Mouse (Mus musculus) forebrain, embryonic 13.5 days (tissue): ENCODE results near the gene Khdc1b. TPM values are rescaled to one million over a fixed set of nuclear protein-coding genes. Genes with fewer than 3 reads are reported as not detected.
"Not testable (repeated sequence)": the region's sequence is repeated elsewhere in the genome, so short reads cannot be mapped to it uniquely, and the experiment has no call there.

ENCODE experiments used
- ATAC-seq: fragments of 200-750 bp; cut with Nextera tagmentation; 2 replicates; pipeline ENCODE4 v1.8.0; 2017
- H3K27ac ChIP-seq: fragments of 300-500 bp; sonication (generic); 2 replicates; pipeline ENCODE4 v1.5.1; 2015; ENCODE audit warnings: inconsistent platforms, mild to moderate bottlenecking, moderate library complexity
- H3K27me3 ChIP-seq: fragments of 300-500 bp; sonication (generic); 2 replicates; pipeline ENCODE4 v1.6.1; 2015; ENCODE audit warnings: mild to moderate bottlenecking, inconsistent platforms
- H3K36me3 ChIP-seq: fragments of 300-500 bp; sonication (generic); 2 replicates; pipeline ENCODE4 v1.6.1; 2015; ENCODE audit warnings: mild to moderate bottlenecking, inconsistent platforms; ENCODE audit not compliant: poor library complexity, severe bottlenecking
- H3K4me1 ChIP-seq: fragments of 300-500 bp; sonication (generic); 2 replicates; pipeline ENCODE4 v1.6.1; 2015; ENCODE audit warnings: inconsistent platforms
- H3K4me2 ChIP-seq: fragments of 300-500 bp; sonication (generic); 2 replicates; pipeline ENCODE4 v1.6.1; 2015; ENCODE audit warnings: inconsistent platforms, mild to moderate bottlenecking, moderate library complexity
- H3K4me3 ChIP-seq: fragments of 300-500 bp; sonication (generic); 2 replicates; pipeline ENCODE4 v1.5.1; 2015; ENCODE audit warnings: mild to moderate bottlenecking, inconsistent platforms
- H3K9ac ChIP-seq: fragments of 300-500 bp; sonication (generic); 2 replicates; pipeline ENCODE4 v1.6.1; 2015; ENCODE audit warnings: mild to moderate bottlenecking, inconsistent platforms
- H3K9me3 ChIP-seq: fragments of 300-500 bp; sonication (generic); replicated peaks from 2 replicates; pipeline ENCODE4 v1.6.1; 2016; ENCODE audit warnings: inconsistent platforms
- WGBS: fragments of 180-500 bp; shearing (Covaris S2); methylation state at CpG from one replicate; pipeline ENCODE4 v1.1.7; 2015; 5-methylcytosine and 5-hydroxymethylcytosine counted together
- polyA plus RNA-seq: library from polyadenylated mRNA; unstranded; fragments of >200 nt; fragmentation: Nextera tagmentation; extraction: Ambion mirVana; gene quantifications from 2 replicates; pipeline ENCODE4 v1.2.1, GENCODE M21; 2015

The Khdc1b gene
- 0.09 TPM in 1 of 2 replicates, not detected in the other for polyA plus RNA-seq

GRCm38 (mm10) chr1:21383256-21383655, at the start of gene Khdc1b:
Khdc1b (plus strand) TSS chr1:21383556.
- no peak within 1 kb of the TSS for H3K27ac ChIP-seq
- H3K36me3 ChIP-seq = no peaks in the 10 kb centered on the region
- H3K4me1 ChIP-seq = no peaks in the 10 kb centered on the region
- ATAC-seq = no peak
- no peaks in the 10 kb centered on the region for H3K27me3 ChIP-seq
- H3K4me3 ChIP-seq = no peak within 1 kb of the TSS
- 84% methylated on average over 1 of the region's 1 CpGs for WGBS
- no peaks in the 10 kb centered on the region for H3K9me3 ChIP-seq
- no peak within 1 kb of the TSS for H3K9ac ChIP-seq
- H3K4me2 ChIP-seq = no peak within 1 kb of the TSS

GRCm38 (mm10) chr1:21335836-21336235, 47.5 kb upstream of the Khdc1b start:
- Histone ChIP-seq H3K9ac (no peak overlapping the region), H3K4me1 (no peaks in the 10 kb centered on the region)
- ATAC-seq = no peak

GRCm38 (mm10) chr1:21340745-21341144, 42.6 kb upstream of the Khdc1b start:
- Histone ChIP-seq H3K9ac (no peak overlapping the region), H3K4me1 (no peaks in the 10 kb centered on the region), H3K9me3 (no peaks in the 10 kb centered on the region), H3K27me3 (no peaks in the 10 kb centered on the region), H3K36me3 (no peaks in the 10 kb centered on the region), H3K4me2 (no peak overlapping the region), H3K4me3 (no peak overlapping the region), H3K27ac (no peak overlapping the region)
- ATAC-seq = no peak
- 95% methylated on average over 1 of the region's 1 CpGs for WGBS

More at GRCm38 (mm10) chr1:21335836-21336235, 47.5 kb upstream of the Khdc1b start:
- H3K27ac ChIP-seq = no peak overlapping the region
- no peaks in the 10 kb centered on the region for H3K36me3 ChIP-seq
- no peak overlapping the region for H3K4me3 ChIP-seq
- H3K9me3 ChIP-seq = no peaks in the 10 kb centered on the region
- H3K4me2 ChIP-seq = no peak overlapping the region
- no peaks in the 10 kb centered on the region for H3K27me3 ChIP-seq

- ATAC-seq = peak; percentile 53; the same call in 1 of the 2 replicates
- Histone ChIP-seq H3K9ac (no peak overlapping the region), H3K36me3 (no peaks in the 10 kb centered on the region), H3K27me3 (no peaks in the 10 kb centered on the region), H3K4me3 (no peak overlapping the region), H3K4me2 (no peak overlapping the region), H3K4me1 (no peaks in the 10 kb centered on the region), H3K27ac (no peak overlapping the region), H3K9me3 (no peaks in the 10 kb centered on the region)
- WGBS = 62% methylated on average over 4 of the region's 4 CpGs
Measured at GRCm38 (mm10) chr1:21344253-21344652, 39.1 kb upstream of the Khdc1b start.

GRCm38 (mm10) chr1:21344752-21345151, 38.6 kb upstream of the Khdc1b start:
- H3K9me3 ChIP-seq, ATAC-seq, H3K9ac ChIP-seq, H3K27ac ChIP-seq, H3K4me2 ChIP-seq, H3K4me1 ChIP-seq, H3K27me3 ChIP-seq, H3K4me3 ChIP-seq, H3K36me3 ChIP-seq: not testable (repeated sequence)
- 88% methylated on average over 7 of the region's 7 CpGs for WGBS

GRCm38 (mm10) chr1:21349341-21349740, 34.0 kb upstream of the Khdc1b start, which contains the start of gene Khdc1a:
Khdc1a (plus strand) TSS chr1:21349641.
- ATAC-seq = no peak
- Histone ChIP-seq H3K27me3 (no peaks in the 10 kb centered on the region), H3K4me1 (no peaks in the 10 kb centered on the region), H3K4me2 (no peak within 1 kb of the TSS), H3K36me3 (no peaks in the 10 kb centered on the region), H3K4me3 (no peak within 1 kb of the TSS), H3K27ac (no peak within 1 kb of the TSS), H3K9ac (no peak within 1 kb of the TSS), H3K9me3 (no peaks in the 10 kb centered on the region)
- WGBS = 85% methylated on average over 2 of the region's 2 CpGs

- not testable (repeated sequence) for ATAC-seq, H3K4me1 ChIP-seq, H3K9me3 ChIP-seq, H3K4me3 ChIP-seq, H3K27me3 ChIP-seq, H3K27ac ChIP-seq, H3K9ac ChIP-seq, H3K4me2 ChIP-seq, H3K36me3 ChIP-seq
- WGBS = 64% methylated on average over 1 of the region's 1 CpGs
Measured at GRCm38 (mm10) chr1:21368031-21368430, 15.3 kb upstream of the Khdc1b start, which contains the start of gene Khdc1c. Khdc1c (plus strand) TSS chr1:21368331.

- Histone ChIP-seq H3K27ac (no peak overlapping the region), H3K9ac (no peak overlapping the region), H3K4me2 (no peak overlapping the region), H3K36me3 (no peaks in the 10 kb centered on the region), H3K9me3 (no peaks in the 10 kb centered on the region), H3K4me1 (no peaks in the 10 kb centered on the region), H3K4me3 (no peak overlapping the region), H3K27me3 (no peaks in the 10 kb centered on the region)
- WGBS = 87% methylated on average over 6 of the region's 6 CpGs
- ATAC-seq = no peak
Measured at GRCm38 (mm10) chr1:21391138-21391671, 7.8 kb downstream of the Khdc1b start.

- no peaks in the 10 kb centered on the region for H3K4me1 ChIP-seq
- no peaks in the 10 kb centered on the region for H3K36me3 ChIP-seq
- H3K27me3 ChIP-seq = no peaks in the 10 kb centered on the region
- H3K27ac ChIP-seq = no peak overlapping the region
- no peak for ATAC-seq
- no peak overlapping the region for H3K9ac ChIP-seq
- 72% methylated on average over 8 of the region's 8 CpGs for WGBS
- H3K4me2 ChIP-seq = no peak overlapping the region
- H3K9me3 ChIP-seq = no peaks in the 10 kb centered on the region
- H3K4me3 ChIP-seq = no peak overlapping the region
Measured at GRCm38 (mm10) chr1:21402804-21403203, 19.4 kb downstream of the Khdc1b start.

- no peak overlapping the region for H3K9ac ChIP-seq
- H3K27me3 ChIP-seq = no peaks in the 10 kb centered on the region
- no peak for ATAC-seq
- 29% methylated on average over 2 of the region's 2 CpGs for WGBS
- no peak overlapping the region for H3K4me3 ChIP-seq
- H3K9me3 ChIP-seq = no peaks in the 10 kb centered on the region
- no peak overlapping the region for H3K27ac ChIP-seq
- no peak overlapping the region for H3K4me2 ChIP-seq
- H3K36me3 ChIP-seq = no peaks in the 10 kb centered on the region
- H3K4me1 ChIP-seq = peaks cover 9% of the 10 kb centered on the region; the same call in 1 of the 2 replicates
Measured at GRCm38 (mm10) chr1:21407266-21407665, 23.9 kb downstream of the Khdc1b start.

GRCm38 (mm10) chr1:21411331-21412196, 28.2 kb downstream of the Khdc1b start:
- no peaks in the 10 kb centered on the region for H3K36me3 ChIP-seq
- H3K27ac ChIP-seq = no peak overlapping the region
- H3K9ac ChIP-seq = no peak overlapping the region
- peaks cover 10% of the 10 kb centered on the region; the same call in 1 of the 2 replicates for H3K4me1 ChIP-seq
- H3K9me3 ChIP-seq = no peaks in the 10 kb centered on the region
- H3K27me3 ChIP-seq = no peaks in the 10 kb centered on the region
- WGBS = 52% methylated on average over 18 of the region's 18 CpGs
- peak; percentile 93 for ATAC-seq
- H3K4me3 ChIP-seq = no peak overlapping the region
- H3K4me2 ChIP-seq = no peak overlapping the region

- 0 out of 2 replicates have a peak, but pooled peaks have one; percentile 8 for ATAC-seq
- H3K4me2 ChIP-seq = no peak overlapping the region
- no peaks in the 10 kb centered on the region for H3K36me3 ChIP-seq
- H3K27me3 ChIP-seq = no peaks in the 10 kb centered on the region
- H3K9ac ChIP-seq = no peak overlapping the region
- WGBS = 96% methylated on average over 2 of the region's 2 CpGs
- H3K4me3 ChIP-seq = no peak overlapping the region
- no peak overlapping the region for H3K27ac ChIP-seq
- H3K9me3 ChIP-seq = no peaks in the 10 kb centered on the region
- peaks cover 10% of the 10 kb centered on the region; the same call in 1 of the 2 replicates for H3K4me1 ChIP-seq
Measured at GRCm38 (mm10) chr1:21412197-21412555, 28.8 kb downstream of the Khdc1b start.
